In genomic region chr7:96745956-96746355, GRCm38 (mm10) we compare ENCODE assay signal across 8 mouse cellular contexts.
A peak's percentile ranks its signal among the peaks of the same experiment; 100 is the strongest.
DNase-seq lines count a peak whose midpoint lies in the region; ATAC-seq lines count a peak whose summit lies in the region.

No protein-coding gene starts in this region.

- DNase-seq in heart, postnatal 10 days: no peak
- DNase-seq in embryo, embryonic 10.5 days (ENCODE audit: low spot score): peak; percentile 78
- peak; percentile 35 for DNase-seq in hindbrain, embryonic 14.5 days (ENCODE audit: low spot score)
- peak; percentile 12 for DNase-seq in lung, postnatal 25 days (ENCODE audit: low spot score)
- no peak for DNase-seq in gastrocnemius, postnatal 36 days
- DNase-seq in gastrocnemius, postnatal 4 days (ENCODE audit: low spot score in 2 of 2): no peak
- no peak for DNase-seq in spleen, postnatal 10 days (ENCODE audit: low spot score in 2 of 2)

- H3K36me3 ChIP-seq in heart, embryonic 12.5 days: no peaks in the 10 kb centered on the region
- H3K36me3 ChIP-seq in hindbrain, embryonic 14.5 days (replicated peaks; ENCODE audit: control insufficient read depth, insufficient read depth): no peaks in the 10 kb centered on the region

- H3K27me3 ChIP-seq in heart, embryonic 12.5 days (replicated peaks): peaks cover 10% of the 10 kb centered on the region
- H3K27me3 ChIP-seq in hindbrain, embryonic 14.5 days (ENCODE audit: control insufficient read depth, insufficient read depth, low read length): no peaks in the 10 kb centered on the region

- ATAC-seq in heart, embryonic 12.5 days (ENCODE audit: insufficient number of reproducible peaks, low FRiP score): peak; percentile 50; the same call in 1 of the 2 replicates
- peak; percentile 73; the same call in 1 of the 2 replicates for ATAC-seq in hindbrain, embryonic 14.5 days (ENCODE audit: low FRiP score)

- H3K9me3 ChIP-seq in heart, embryonic 12.5 days (replicated peaks): no peaks in the 10 kb centered on the region
- no peaks in the 10 kb centered on the region for H3K9me3 ChIP-seq in hindbrain, embryonic 14.5 days (ENCODE audit: control insufficient read depth, low read length)

- 0 out of 2 replicates have a peak overlapping the region, but pooled peaks have one; percentile 61 for H3K27ac ChIP-seq in heart, embryonic 12.5 days (ENCODE audit: poor library complexity, severe bottlenecking)
- H3K27ac ChIP-seq in hindbrain, embryonic 14.5 days: peak overlapping the region; percentile 49

- no peak overlapping the region for H3K4me3 ChIP-seq in heart, embryonic 12.5 days
- H3K4me3 ChIP-seq in hindbrain, embryonic 14.5 days (replicated peaks; ENCODE audit: low read length): no peak overlapping the region

- WGBS in heart, embryonic 12.5 days: 34% methylated on average over 6 of the region's 6 CpGs
- 27% methylated on average over 6 of the region's 6 CpGs for WGBS in hindbrain, embryonic 14.5 days

- H3K9ac ChIP-seq in heart, embryonic 12.5 days: no peak overlapping the region
- H3K9ac ChIP-seq in hindbrain, embryonic 14.5 days: no peak overlapping the region

- intact Hi-C loops in heart, postnatal 10 days (cut with DNase I): no loop called here
- intact Hi-C loops in gastrocnemius, postnatal 36 days (cut with DNase I): no loop called here

- H3K4me1 ChIP-seq in heart, embryonic 12.5 days (replicated peaks): peaks cover 35% of the 10 kb centered on the region
- H3K4me1 ChIP-seq in hindbrain, embryonic 14.5 days (replicated peaks; ENCODE audit: control insufficient read depth, insufficient read depth, low read length): peaks cover 14% of the 10 kb centered on the region; the same call in 1 of the 2 replicates

- no peak overlapping the region for H3K4me2 ChIP-seq in heart, embryonic 12.5 days
- no peak overlapping the region for H3K4me2 ChIP-seq in hindbrain, embryonic 14.5 days (replicated peaks)

Comparison
In these comparisons a context has a peak if more than half of its experiments do, and no peak if none do; other contexts are left out.
1. DNase-seq: peak in embryo, embryonic 10.5 days (single experiment), hindbrain, embryonic 14.5 days (single experiment) and lung, postnatal 25 days (single experiment); none in heart, postnatal 10 days (0 of 2), gastrocnemius, postnatal 36 days (0 of 2), gastrocnemius, postnatal 4 days (0 of 2) and spleen, postnatal 10 days (0 of 2).